Mouse (Mus musculus) liver, adult (tissue): ENCODE measurements around the gene Zfp354a.
"Not testable (repeated sequence)": the region's sequence is repeated elsewhere in the genome, so short reads cannot be mapped to it uniquely, and the experiment has no call there.

Source experiments
- GATA4 ChIP-seq: IDR thresholded peaks from 2 replicates; pipeline ENCODE4 v1.6.1; 2014; ENCODE audit warnings: mild to moderate bottlenecking, low read length; ENCODE audit not compliant: insufficient replicate concordance

Gene Zfp354a

DNA sequence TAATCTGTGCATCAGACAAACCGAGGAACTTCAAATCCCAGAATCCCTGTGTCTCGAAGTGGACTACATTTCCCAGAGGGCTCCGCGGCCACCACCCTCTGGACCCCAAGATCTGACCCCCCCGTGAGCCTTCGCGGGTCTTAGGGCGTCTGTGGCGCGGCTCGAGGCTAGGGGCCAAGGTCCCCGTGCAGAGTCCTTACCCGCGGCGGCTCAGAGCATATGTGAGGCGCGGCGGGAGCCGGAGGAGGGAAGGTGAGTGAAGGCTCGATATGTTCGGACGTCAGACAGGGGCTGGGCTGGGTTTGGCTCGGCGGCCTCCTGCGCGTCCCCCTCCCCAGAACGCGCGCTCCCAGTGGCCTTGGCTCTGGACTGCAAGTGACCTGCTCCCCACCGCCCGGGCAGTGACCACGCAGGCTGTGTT, at the start of gene Zfp354a:
TSS of gene Zfp354a (plus strand) at position 107 of the 421 bp plus-strand sequence.
- TF ChIP-seq GATA4 = no peak

DNA sequence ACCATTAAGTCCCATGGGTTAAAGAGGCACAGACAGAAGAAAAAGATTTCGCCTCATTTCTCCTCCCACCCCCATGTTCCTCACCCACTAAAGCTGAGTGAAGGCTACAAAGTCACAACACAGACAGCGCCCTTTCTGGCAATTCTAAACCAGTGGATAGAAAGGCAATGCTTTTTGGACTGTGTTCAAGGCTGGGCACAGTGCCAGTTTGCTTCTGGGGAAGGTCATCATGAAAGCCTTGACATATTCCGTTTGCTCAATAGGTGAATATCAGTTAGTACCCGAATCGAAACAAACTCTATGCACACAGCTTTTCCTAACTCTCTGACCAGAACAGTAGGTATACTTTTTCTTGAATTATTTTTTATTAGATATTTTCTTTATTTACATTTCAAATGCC, 47.2 kb upstream of the Zfp354a start:
- TF ChIP-seq GATA4 = no peak

DNA sequence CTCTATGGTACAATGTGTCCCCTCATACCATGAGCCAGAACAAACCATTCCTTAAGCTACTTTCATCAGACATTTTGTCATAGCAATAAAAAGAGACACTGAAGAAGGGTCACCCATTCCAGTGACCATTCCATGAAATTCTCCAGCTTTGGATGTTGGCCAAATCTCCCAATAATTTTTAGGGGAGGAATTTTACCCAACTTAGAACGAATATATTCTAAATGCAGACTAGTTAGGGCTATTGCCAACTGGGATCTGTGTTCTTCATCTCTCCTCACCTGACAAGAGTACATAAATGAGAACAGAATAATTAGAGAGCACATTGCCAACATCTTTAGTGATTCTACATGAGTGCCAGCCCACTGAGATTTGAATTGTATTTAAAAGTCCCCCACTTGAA, 45.1 kb upstream of the Zfp354a start, which contains the start of gene Olfr54:
TSS of gene Olfr54 (plus strand) at position 301 of the 400 bp plus-strand sequence.
- no peak for TF ChIP-seq GATA4

DNA sequence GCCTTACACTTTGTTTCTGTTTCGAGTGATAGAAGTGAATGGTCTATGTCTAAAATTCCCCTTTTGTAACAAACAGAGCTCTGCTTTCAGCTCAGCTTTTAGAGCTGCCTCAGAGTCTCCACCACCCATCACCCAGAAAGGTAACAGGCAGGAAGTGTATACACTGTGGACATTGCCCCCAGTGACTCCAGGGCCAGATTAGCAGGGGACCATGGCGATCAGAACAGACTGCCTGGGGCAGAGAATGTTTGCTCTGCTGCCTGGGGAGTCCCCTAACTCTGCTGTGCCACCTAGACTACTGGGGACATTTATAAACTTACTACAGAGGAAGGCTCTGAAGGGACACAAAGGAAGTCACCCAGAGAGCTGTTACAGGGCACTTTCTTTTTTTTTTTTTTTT, 42.7 kb upstream of the Zfp354a start:
- TF ChIP-seq GATA4 = no peak

DNA sequence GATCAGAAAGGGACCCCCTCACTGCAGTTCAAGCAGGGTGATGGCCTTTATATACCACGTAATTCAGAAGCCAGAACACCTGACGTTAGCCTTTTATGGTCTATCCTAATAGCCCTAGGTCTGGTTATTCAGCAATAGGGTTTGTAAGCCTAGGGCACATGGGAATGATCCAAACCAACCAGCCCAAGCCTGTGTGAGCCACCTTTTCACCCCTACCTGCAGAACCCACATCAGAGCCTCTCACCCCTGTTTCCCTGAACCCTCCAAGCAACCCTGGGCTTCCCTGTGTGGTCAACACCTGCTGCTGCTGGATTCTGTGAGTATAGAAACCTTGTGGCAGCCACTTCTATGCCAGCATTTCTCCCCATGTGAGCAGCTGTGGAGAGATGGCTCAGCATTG, 28.8 kb upstream of the Zfp354a start:
- TF ChIP-seq GATA4 = no peak

DNA sequence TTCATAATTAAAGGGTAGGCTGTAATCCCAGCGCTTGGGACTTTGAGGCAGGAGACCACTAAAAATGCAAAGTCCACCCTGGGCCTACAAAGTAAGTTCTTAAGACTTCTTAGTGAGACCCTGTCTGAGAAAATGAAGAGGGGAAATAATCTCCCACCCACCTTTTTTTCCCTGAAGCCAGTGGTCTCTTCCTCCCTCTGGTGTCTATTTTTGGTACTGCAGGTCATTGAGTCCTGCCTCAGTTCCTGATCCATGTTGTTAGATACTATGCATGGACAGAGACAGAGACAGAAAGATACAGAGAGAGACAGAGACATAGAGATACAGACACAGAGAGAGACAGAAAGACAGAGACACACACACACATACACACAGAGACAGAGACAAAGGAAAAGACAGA, 26.2 kb upstream of the Zfp354a start:
- TF ChIP-seq GATA4 = no peak

DNA sequence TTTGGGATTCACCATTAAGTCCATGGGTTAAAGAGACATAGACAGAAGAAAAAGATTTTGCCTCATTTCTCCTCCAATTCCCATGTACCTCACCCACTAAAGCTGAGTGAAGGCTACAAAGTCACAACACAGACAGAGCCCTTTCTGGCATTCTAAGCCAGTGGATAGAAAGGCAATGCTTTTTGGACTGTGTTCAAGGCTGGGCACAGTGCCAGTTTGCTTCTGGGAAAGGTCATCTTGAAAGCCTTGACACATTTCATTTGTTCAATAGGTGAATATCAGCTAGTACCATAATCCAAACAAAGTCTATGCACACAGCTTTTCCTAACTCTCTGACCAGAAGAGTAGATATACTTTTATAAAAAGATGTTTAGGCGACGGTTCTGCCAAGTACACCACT, 23.1 kb upstream of the Zfp354a start:
- no peak for TF ChIP-seq GATA4

DNA sequence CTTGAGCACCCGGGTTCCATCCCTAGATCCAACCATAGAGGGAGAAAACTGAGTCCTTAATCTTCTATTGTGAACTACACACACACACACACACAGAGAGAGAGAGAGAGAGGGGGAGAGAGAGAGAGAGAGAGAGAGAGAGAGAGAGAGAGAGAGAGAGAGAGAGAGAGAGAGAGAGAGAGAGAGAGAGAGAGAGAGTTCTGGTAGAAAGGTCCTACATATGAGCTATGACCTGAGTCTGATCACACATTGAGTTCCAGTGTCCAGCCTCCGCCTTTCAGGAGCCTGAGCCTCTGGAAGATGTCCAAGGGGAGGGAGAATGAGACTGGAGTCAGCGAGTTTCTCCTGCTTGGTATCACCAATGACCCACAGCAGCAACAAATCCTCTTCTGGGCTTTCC, 11.2 kb upstream of the Zfp354a start, which contains the start of gene Olfr1375:
TSS of gene Olfr1375 (plus strand) at position 301 of the 400 bp plus-strand sequence.
- not testable (repeated sequence) for TF ChIP-seq GATA4

DNA sequence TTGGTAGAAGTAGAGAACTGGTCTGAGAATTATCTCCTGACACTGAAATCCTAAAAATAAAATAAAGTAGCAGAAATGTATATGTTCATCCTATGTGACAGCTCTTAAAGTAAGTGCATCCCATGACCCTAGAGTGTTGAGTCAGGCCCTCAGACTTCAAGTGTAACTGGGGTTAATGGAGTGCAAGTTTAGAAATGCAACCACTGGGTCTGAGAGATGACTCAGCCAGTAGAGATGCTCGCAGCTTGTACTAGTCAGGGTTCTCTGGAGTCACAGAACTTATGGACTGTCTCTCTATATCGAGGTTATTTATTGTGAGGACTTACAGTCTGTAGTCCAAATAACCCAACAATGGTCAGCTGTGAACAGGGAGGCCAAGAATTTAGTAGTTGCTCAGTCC, 7.4 kb upstream of the Zfp354a start:
- TF ChIP-seq GATA4 = no peak

DNA sequence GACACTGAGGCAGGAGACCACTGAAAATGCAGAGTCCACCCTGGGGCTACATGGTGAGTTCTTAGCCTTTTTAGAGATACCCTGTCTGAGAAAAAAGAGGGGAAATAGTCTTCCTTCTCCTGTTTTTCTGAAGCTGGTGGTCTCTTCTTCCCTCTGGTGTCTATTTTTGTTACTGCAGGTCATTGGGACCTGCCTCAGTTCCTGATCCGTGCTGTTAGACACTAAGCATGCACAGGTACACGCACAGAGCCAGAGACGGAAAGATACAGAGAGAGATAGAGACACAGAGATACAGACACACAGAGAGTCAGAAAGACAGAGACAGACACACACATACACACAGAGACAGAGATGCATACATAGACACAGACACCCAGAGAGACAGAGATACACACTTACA, 5.8 kb upstream of the Zfp354a start:
- TF ChIP-seq GATA4 = no peak

DNA sequence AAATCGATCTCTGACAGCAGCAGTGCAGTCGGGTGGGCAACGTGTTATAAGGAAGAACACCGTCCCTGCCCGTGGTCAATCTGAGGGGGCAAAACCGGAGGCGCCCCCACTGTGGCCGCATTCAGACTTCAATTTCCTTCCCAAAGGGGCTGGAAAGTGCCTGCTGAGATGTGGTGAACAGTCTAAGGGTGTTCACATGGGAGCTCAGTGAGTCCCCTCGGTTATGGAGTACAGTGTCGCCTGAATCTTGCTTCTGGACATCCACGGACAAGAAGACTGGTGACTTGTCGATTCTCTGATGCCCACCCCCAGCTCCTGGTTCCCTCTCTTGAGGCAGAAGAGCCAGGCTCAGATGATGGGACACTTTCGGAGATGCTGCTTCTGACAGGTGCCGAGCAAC, 583 bp downstream of the Zfp354a start:
- TF ChIP-seq GATA4 = no peak

DNA sequence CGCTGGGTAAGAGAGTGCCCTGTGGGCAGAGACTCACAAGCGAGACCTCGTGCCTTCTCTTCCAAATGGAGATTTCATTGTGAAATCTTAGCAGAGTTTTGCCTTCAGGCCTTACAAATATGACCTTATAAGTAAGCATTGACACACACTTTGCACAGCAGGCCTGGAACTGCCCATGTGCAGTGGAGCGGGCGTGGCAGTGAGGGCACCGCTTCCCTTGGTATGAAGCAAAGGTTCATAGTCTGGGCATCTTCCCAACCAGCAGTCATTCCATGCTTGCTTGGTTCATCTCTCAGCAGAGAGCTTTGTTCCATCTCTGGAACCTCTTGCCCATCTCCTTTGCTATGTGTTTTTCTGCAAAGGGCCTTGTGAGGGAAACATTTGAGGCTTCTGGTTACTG, 1.9 kb downstream of the Zfp354a start:
- TF ChIP-seq GATA4 = no peak

DNA sequence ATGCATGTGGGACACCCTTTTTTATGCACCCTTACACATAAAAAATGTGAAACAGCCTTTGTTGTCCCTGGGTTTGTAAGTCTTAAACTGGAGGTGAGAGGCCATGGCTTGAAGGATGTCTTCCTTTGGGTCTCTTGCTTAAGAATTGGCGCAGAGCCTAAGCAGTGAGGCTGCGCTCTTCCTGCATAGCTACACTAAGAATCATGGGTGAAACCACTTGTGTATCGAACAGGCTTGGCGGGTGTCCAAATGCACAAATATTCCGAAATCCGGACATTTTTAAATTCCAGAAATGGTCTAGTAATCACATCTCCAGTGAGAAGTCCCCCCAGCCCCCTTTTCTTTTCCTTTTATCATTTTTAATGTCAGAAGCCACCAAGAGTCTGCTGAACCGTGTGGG, 4.2 kb downstream of the Zfp354a start:
- no peak for TF ChIP-seq GATA4

DNA sequence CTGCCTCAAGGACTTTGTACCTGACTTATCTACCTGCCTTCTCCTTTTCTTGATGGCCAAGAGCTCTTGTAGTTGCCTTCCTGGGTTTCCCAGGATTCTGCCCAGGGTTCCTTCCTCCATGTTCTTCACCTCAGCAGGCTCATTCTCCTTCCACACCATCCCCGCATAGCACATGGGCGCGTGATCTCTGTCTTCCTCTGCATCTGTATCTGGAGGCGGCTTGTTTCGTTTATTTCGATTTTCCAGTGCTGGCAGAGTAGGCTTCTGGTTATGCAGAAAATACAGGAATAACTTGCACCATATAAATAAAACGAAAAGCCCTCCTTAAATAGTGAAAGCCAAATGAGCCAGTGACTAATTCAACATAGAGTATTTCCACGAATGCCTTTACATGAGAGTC, 4.8 kb downstream of the Zfp354a start:
- TF ChIP-seq GATA4 = no peak

DNA sequence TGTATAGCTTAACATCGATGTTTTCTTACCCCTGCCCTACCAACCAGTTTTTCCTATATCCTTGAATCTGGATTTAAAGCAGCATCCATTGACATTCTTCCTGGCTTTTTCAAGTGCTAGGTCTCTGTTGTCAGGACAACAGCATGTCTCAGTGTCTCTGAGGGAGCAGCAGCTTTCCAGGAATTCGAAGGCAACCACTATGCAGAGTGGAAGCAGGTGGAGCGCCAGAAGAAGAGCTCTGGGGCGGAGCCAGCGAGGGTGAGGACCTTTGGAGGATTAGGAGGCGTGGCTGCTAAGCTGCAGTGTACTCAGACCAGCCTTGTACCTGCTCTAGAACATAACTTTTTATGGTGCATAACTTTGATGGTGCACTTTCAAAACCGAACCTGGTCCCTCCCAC, 25.5 kb downstream of the Zfp354a start:
- TF ChIP-seq GATA4 = no peak

DNA sequence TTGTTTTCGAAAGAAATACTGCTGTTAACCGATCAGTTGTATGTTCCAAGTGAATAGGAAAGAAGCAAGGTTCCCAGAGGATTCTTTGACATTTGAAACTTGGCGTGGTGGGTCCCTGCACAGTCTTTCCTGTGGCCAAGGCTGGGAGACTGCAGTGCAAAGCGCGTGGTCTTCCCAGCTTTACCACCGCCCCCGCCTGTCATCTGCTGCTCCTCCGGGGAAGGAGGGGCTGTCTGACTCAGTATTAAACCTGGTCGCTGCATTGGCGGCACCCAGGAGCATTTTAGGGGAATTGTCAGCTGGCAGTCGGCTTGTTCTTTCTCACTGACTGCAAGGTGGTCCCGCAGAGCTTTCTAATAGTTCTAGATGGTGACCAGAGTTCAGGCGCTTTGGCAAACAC, 26.2 kb downstream of the Zfp354a start:
- no peak for TF ChIP-seq GATA4

DNA sequence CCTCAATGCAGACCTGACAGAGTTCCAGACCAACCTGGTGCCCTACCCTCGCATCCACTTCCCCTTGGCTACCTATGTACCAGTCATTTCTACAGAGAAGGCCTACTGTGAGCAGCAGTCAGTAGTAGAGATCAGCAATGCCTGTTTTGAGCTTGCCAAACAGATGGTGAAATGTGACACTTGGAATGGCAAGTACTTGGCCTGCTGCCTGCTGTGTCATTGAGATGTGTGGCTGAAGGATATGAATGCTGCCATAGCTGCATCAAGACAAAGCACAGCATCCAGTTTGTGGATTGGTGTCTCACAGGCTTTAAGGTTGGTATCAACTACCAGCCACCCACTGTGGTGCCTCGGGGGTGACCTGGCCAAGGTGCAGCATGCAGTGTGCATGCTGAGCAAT, 48.2 kb downstream of the Zfp354a start:
- TF ChIP-seq GATA4 = no peak

DNA sequence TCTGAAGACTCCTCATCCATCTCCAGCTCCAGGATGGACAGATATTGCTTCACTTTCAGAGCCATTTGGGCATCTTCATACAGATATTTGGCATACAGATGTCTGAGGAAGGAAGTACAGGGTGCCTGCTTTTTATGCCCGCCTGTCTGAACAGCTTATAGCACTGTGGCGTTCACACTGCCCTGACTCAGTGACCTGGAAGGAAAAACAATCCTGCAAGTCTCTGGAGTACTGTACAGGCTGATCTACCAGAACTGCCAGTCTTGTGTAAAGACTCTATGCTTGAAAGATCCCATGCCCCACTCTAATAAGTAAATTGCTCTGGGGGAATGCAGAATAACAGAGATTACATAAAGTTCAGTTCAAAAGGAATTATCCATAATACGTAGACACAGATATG, 51.6 kb downstream of the Zfp354a start:
- no peak for TF ChIP-seq GATA4
